Mouse (Mus musculus): ENCODE measurements at regions not wholly inside any gene's neighbourhood (a gene's known extent, or its start where the extent isn't known, plus 50 kb on each side); places are given as distances from the start of the nearest gene placed in this dataset.

- Histone ChIP-seq H3K27ac (ENCODE audit: low read depth, low read length) (no peak overlapping the region), H3K9ac (ENCODE audit: low read length) (no peak overlapping the region), H3K9me3 (ENCODE audit: control insufficient read depth, low read length) (no peaks in the 10 kb centered on the region), H3K4me1 (ENCODE audit: control insufficient read depth, insufficient read depth, low read length) (no peaks in the 10 kb centered on the region), H3K36me3 (ENCODE audit: control insufficient read depth, insufficient read depth, low read length) (no peaks in the 10 kb centered on the region), H3K4me3 (ENCODE audit: low read depth, low read length) (no peak overlapping the region), H3K27me3 (ENCODE audit: control insufficient read depth, insufficient read depth, low read length) (no peaks in the 10 kb centered on the region), H3K4me2 (no peak overlapping the region)
- DNase-seq (ENCODE audit: low spot score, missing footprints) = no peak
- 83% methylated on average over 5 of the region's 5 CpGs for WGBS
- ATAC-seq (ENCODE audit: low FRiP score) = no peak
Observed at GRCm38 (mm10) chr17:74920056-74920455, 85.3 kb upstream of the Ltbp1 start.

- H3K9me3 ChIP-seq (ENCODE audit: control insufficient read depth, low read length) = no peaks in the 10 kb centered on the region
- no peaks in the 10 kb centered on the region for H3K36me3 ChIP-seq (ENCODE audit: control insufficient read depth, insufficient read depth, low read length)
- no peak overlapping the region for H3K9ac ChIP-seq (ENCODE audit: low read length)
- no peaks in the 10 kb centered on the region for H3K4me1 ChIP-seq (ENCODE audit: control insufficient read depth, insufficient read depth, low read length)
- ATAC-seq (ENCODE audit: low FRiP score) (no peak), DNase-seq (ENCODE audit: low spot score, missing footprints) (no peak)
- H3K4me2 ChIP-seq = no peak overlapping the region
- no peak overlapping the region for H3K4me3 ChIP-seq (ENCODE audit: low read depth, low read length)
- no peaks in the 10 kb centered on the region for H3K27me3 ChIP-seq (ENCODE audit: control insufficient read depth, insufficient read depth, low read length)
- no peak overlapping the region for H3K27ac ChIP-seq (ENCODE audit: low read depth, low read length)
- 89% methylated on average over 6 of the region's 6 CpGs for WGBS
Observed at GRCm38 (mm10) chr17:74921413-74921812, 84.0 kb upstream of the Ltbp1 start.

- WGBS = 87% methylated on average over 4 of the region's 4 CpGs
- ATAC-seq (ENCODE audit: low FRiP score) (no peak), DNase-seq (ENCODE audit: low spot score, missing footprints) (no peak)
- no peaks in the 10 kb centered on the region for H3K27me3 ChIP-seq (ENCODE audit: control insufficient read depth, insufficient read depth, low read length)
- H3K4me2 ChIP-seq = no peak overlapping the region
- H3K27ac ChIP-seq (ENCODE audit: low read depth, low read length) = no peak overlapping the region
- H3K36me3 ChIP-seq (ENCODE audit: control insufficient read depth, insufficient read depth, low read length) = no peaks in the 10 kb centered on the region
- no peaks in the 10 kb centered on the region for H3K4me1 ChIP-seq (ENCODE audit: control insufficient read depth, insufficient read depth, low read length)
- H3K4me3 ChIP-seq (ENCODE audit: low read depth, low read length) = no peak overlapping the region
- no peak overlapping the region for H3K9ac ChIP-seq (ENCODE audit: low read length)
- H3K9me3 ChIP-seq (ENCODE audit: control insufficient read depth, low read length) = no peaks in the 10 kb centered on the region
Observed at GRCm38 (mm10) chr17:74922016-74922415, 83.4 kb upstream of the Ltbp1 start.

DNA sequence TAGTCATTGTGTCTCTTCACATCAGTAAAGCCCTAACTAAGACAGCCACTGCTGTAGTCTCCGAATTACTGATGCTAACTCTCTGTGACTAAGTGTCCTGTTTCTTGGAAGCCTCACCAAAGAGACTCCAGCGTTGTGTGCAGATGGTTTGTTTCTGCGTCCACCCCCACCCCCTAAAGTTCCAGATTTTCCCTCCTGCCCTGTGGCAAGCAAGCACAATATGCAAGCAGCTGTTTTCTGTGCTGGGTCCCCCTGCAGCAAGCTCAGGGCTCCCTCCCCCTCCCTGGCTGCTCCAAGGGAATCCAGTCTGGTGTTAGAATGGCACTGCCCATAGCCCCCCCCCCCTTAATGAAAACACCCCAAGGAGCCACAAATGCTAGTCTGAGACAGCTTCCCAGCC, 82.8 kb upstream of the Ltbp1 start:
- DNase-seq (ENCODE audit: low spot score, missing footprints) (no peak), ATAC-seq (ENCODE audit: low FRiP score) (no peak)
- H3K4me1 ChIP-seq (ENCODE audit: control insufficient read depth, insufficient read depth, low read length) = no peaks in the 10 kb centered on the region

GRCm38 (mm10) chr17:74923101-74923500, 82.3 kb upstream of the Ltbp1 start:
- no peak overlapping the region for H3K27ac ChIP-seq (ENCODE audit: low read depth, low read length)
- H3K27me3 ChIP-seq (ENCODE audit: control insufficient read depth, insufficient read depth, low read length) = no peaks in the 10 kb centered on the region
- ATAC-seq (ENCODE audit: low FRiP score) (no peak), DNase-seq (ENCODE audit: low spot score, missing footprints) (no peak)
- H3K4me1 ChIP-seq (ENCODE audit: control insufficient read depth, insufficient read depth, low read length) = no peaks in the 10 kb centered on the region
- no peaks in the 10 kb centered on the region for H3K36me3 ChIP-seq (ENCODE audit: control insufficient read depth, insufficient read depth, low read length)
- no peak overlapping the region for H3K4me3 ChIP-seq (ENCODE audit: low read depth, low read length)
- no peak overlapping the region for H3K9ac ChIP-seq (ENCODE audit: low read length)
- 72% methylated on average over 9 of the region's 9 CpGs for WGBS
- no peaks in the 10 kb centered on the region for H3K9me3 ChIP-seq (ENCODE audit: control insufficient read depth, low read length)
- H3K4me2 ChIP-seq = no peak overlapping the region

More for the DNA sequence above, 82.8 kb upstream of the Ltbp1 start:
- Histone ChIP-seq H3K27me3 (ENCODE audit: control insufficient read depth, insufficient read depth, low read length) (no peaks in the 10 kb centered on the region), H3K36me3 (ENCODE audit: control insufficient read depth, insufficient read depth, low read length) (no peaks in the 10 kb centered on the region), H3K9me3 (ENCODE audit: control insufficient read depth, low read length) (no peaks in the 10 kb centered on the region), H3K4me2 (no peak overlapping the region), H3K27ac (ENCODE audit: low read depth, low read length) (no peak overlapping the region), H3K9ac (ENCODE audit: low read length) (no peak overlapping the region), H3K4me3 (ENCODE audit: low read depth, low read length) (no peak overlapping the region)
- 62% methylated on average over 3 of the region's 3 CpGs for WGBS

DNA sequence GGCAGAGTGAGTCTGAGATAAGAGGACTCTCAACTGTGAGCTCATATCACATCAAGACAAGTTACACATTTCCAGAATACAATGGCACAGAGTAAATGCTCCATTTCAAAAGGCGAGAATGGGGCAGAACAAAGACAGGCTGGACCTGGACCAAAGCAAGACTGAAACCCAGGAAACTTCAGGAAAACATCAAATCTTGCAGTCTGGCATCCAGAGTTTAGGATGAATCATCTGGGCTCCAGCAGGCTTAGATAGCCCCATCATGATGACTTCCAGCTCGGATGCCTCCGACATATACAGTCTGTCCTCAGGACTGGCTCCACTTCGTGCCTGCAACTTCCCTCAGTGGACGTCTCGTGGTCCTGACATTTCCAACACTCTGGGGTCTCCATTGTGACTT, 80.2 kb upstream of the Ltbp1 start:
- no peaks in the 10 kb centered on the region for H3K9me3 ChIP-seq (ENCODE audit: control insufficient read depth, low read length)
- no peak for ATAC-seq (ENCODE audit: low FRiP score)
- no peak overlapping the region for H3K4me3 ChIP-seq (ENCODE audit: low read depth, low read length)
- H3K4me2 ChIP-seq = no peak overlapping the region
- no peaks in the 10 kb centered on the region for H3K4me1 ChIP-seq (ENCODE audit: control insufficient read depth, insufficient read depth, low read length)
- no peaks in the 10 kb centered on the region for H3K27me3 ChIP-seq (ENCODE audit: control insufficient read depth, insufficient read depth, low read length)
- no peak overlapping the region for H3K9ac ChIP-seq (ENCODE audit: low read length)
- 84% methylated on average over 6 of the region's 6 CpGs for WGBS
- no peak for DNase-seq (ENCODE audit: low spot score, missing footprints)
- H3K27ac ChIP-seq (ENCODE audit: low read depth, low read length) = no peak overlapping the region
- H3K36me3 ChIP-seq (ENCODE audit: control insufficient read depth, insufficient read depth, low read length) = no peaks in the 10 kb centered on the region

- Histone ChIP-seq H3K9ac (ENCODE audit: low read length) (no peak overlapping the region), H3K4me3 (ENCODE audit: low read depth, low read length) (no peak overlapping the region), H3K36me3 (ENCODE audit: control insufficient read depth, insufficient read depth, low read length) (no peaks in the 10 kb centered on the region), H3K4me1 (ENCODE audit: control insufficient read depth, insufficient read depth, low read length) (no peaks in the 10 kb centered on the region), H3K27me3 (ENCODE audit: control insufficient read depth, insufficient read depth, low read length) (no peaks in the 10 kb centered on the region), H3K9me3 (ENCODE audit: control insufficient read depth, low read length) (no peaks in the 10 kb centered on the region), H3K4me2 (no peak overlapping the region), H3K27ac (ENCODE audit: low read depth, low read length) (no peak overlapping the region)
- ATAC-seq (ENCODE audit: low FRiP score) (no peak), DNase-seq (ENCODE audit: low spot score, missing footprints) (peak; percentile 70)
- WGBS = 54% methylated on average over 5 of the region's 5 CpGs
Observed at GRCm38 (mm10) chr17:74927981-74928380, 77.4 kb upstream of the Ltbp1 start.

DNA sequence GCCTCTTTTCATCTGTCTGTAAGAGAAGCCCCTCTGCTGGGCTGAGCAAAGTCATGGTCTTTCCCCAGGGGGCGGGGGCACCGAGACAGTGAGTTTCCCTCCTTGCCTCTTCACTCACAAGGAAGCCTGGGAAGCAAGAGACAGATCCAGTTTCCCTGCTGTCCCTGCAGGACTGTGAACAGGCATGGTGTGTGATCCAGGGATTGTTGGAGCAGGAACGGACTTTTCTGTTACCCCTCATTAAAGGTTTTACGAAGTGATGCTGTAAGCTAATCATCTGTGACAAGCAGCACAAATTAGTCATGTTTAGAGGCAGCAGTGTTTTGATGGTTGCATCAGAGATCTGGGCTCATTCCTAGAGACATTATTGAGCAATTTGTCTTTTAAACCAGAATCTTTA, 73.8 kb upstream of the Ltbp1 start:
- H3K36me3 ChIP-seq (ENCODE audit: control insufficient read depth, insufficient read depth, low read length) = no peaks in the 10 kb centered on the region
- DNase-seq (ENCODE audit: low spot score, missing footprints) = no peak
- H3K4me3 ChIP-seq (ENCODE audit: low read depth, low read length) = no peak overlapping the region
- no peak overlapping the region for H3K4me2 ChIP-seq
- H3K4me1 ChIP-seq (ENCODE audit: control insufficient read depth, insufficient read depth, low read length) = no peaks in the 10 kb centered on the region
- H3K9ac ChIP-seq (ENCODE audit: low read length) = no peak overlapping the region
- H3K27ac ChIP-seq (ENCODE audit: low read depth, low read length) = no peak overlapping the region
- WGBS = 61% methylated on average over 4 of the region's 4 CpGs
- ATAC-seq (ENCODE audit: low FRiP score) = no peak
- no peaks in the 10 kb centered on the region for H3K9me3 ChIP-seq (ENCODE audit: control insufficient read depth, low read length)
- no peaks in the 10 kb centered on the region for H3K27me3 ChIP-seq (ENCODE audit: control insufficient read depth, insufficient read depth, low read length)

GRCm38 (mm10) chr17:74941393-74941792, 64.0 kb upstream of the Ltbp1 start:
- 92% methylated on average over 6 of the region's 6 CpGs for WGBS
- H3K27me3 ChIP-seq (ENCODE audit: control insufficient read depth, insufficient read depth, low read length) = no peaks in the 10 kb centered on the region
- no peak for ATAC-seq (ENCODE audit: low FRiP score)

More at GRCm38 (mm10) chr17:74941393-74941792, 64.0 kb upstream of the Ltbp1 start:
- Histone ChIP-seq H3K4me1 (ENCODE audit: control insufficient read depth, insufficient read depth, low read length) (no peaks in the 10 kb centered on the region), H3K9ac (ENCODE audit: low read length) (no peak overlapping the region), H3K27ac (ENCODE audit: low read depth, low read length) (no peak overlapping the region), H3K36me3 (ENCODE audit: control insufficient read depth, insufficient read depth, low read length) (no peaks in the 10 kb centered on the region), H3K9me3 (ENCODE audit: control insufficient read depth, low read length) (no peaks in the 10 kb centered on the region), H3K4me3 (ENCODE audit: low read depth, low read length) (no peak overlapping the region), H3K4me2 (no peak overlapping the region)
- DNase-seq (ENCODE audit: low spot score, missing footprints) = peak; percentile 10
